Mouse (Mus musculus): Measurements from ENCODE around the gene Ogfod2. TPM values are rescaled to one million over a fixed set of nuclear protein-coding genes. Genes with fewer than 3 reads are reported as not detected.

Ogfod2 gene
- total RNA-seq, 2 experiments from 2014 or later: 10.0 to 10.4 TPM

GRCm38 (mm10) chr5:124150895-124151294 is 38.8 kb downstream of the Ogfod2 start:
- DNase-seq: no peak

- DNase-seq: no peak
Observed at GRCm38 (mm10) chr5:124152734-124153133, 40.6 kb downstream of the Ogfod2 start.

DNA sequence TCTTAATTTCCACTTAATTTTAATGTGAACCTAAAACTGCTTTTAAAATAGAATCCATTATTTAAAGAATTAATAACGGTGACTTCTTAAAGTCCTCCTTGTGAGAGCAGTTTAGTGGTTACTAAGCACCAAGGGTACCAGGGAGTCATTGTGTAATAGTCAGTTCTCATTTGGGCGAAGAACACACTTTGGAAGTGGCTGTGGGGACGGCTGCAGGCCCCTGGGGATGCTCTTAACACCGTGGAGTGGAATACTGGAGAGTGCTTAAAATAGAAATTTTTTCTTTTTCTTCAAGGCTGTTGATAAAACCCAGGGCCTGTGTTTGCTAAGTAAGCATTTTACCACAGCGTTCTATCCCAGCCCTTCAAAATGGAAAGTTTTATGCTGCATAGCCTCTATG is 43.8 kb downstream of the Ogfod2 start:
- no peak for DNase-seq

GRCm38 (mm10) chr5:124158305-124158704 is 46.2 kb downstream of the Ogfod2 start:
- no peak for DNase-seq

- no peak for DNase-seq
Observed at GRCm38 (mm10) chr5:124159453-124159852, 47.4 kb downstream of the Ogfod2 start.

GRCm38 (mm10) chr5:124161831-124162230 is 49.7 kb downstream of the Ogfod2 start:
- DNase-seq: no peak

DNA sequence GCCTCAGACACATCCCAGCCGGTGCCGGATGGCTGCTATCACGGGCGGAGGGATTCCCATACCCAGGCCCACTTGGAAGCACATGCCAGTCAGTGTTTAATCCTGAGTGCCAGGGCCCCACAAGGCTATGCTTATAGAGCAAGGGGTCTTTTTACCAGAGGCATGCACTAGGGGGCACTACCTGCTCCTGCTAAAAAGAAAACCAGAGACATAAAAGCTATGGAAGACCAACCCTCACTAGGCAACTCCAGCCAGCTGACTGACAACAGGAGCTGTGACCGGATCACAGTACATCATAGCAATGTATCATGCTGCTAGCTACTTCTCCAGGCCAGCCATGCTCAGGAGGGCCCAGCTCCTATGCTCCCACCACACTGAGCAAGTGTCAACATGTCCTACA is 50.5 kb downstream of the Ogfod2 start:
- peak; percentile 59 for DNase-seq

GRCm38 (mm10) chr5:124163445-124163844 is 51.3 kb downstream of the Ogfod2 start:
- no peak for DNase-seq

Other genes with a start within 250 kb of the Ogfod2 start
- gene Hcar2, start 246.8 kb upstream of the Ogfod2 start, total RNA-seq (2021): under 1 TPM in 1 of 2 experiments, not detected in 1; 0.75 TPM
- gene Hcar1, start 232.3 kb upstream of the Ogfod2 start, total RNA-seq (2021): 1 to 10 TPM in 1 of 2 experiments, under 1 TPM in 1; 0.18 to 1.2 TPM
- 10 to 100 TPM; 40.5 to 44.6 TPM for gene Denr, start 205.1 kb upstream of the Ogfod2 start, total RNA-seq (2021)
- not detected for gene Gm43518, start 184.9 kb upstream of the Ogfod2 start, total RNA-seq (2021)
- gene Ccdc62, start 181.6 kb upstream of the Ogfod2 start, total RNA-seq (2021): 1 to 10 TPM; 1.4 to 1.8 TPM
- 1 to 10 TPM; 6.2 to 6.6 TPM for gene Hip1r, start 138.7 kb upstream of the Ogfod2 start, total RNA-seq (2021)
- 1 to 10 TPM; 4.2 to 6.3 TPM for gene Vps37b, start 80.0 kb upstream of the Ogfod2 start, total RNA-seq (2021)
- 1 to 10 TPM; 7.9 to 9.5 TPM for gene Abcb9, start 16.5 kb upstream of the Ogfod2 start, total RNA-seq (2021)
- 10 to 100 TPM; 36.0 to 40.9 TPM for gene Arl6ip4, start 3.8 kb downstream of the Ogfod2 start, total RNA-seq (2021)
- 10 to 100 TPM; 16.7 to 17.6 TPM for gene Pitpnm2, start 137.5 kb downstream of the Ogfod2 start, total RNA-seq (2021)
- gene Mphosph9, start 215.7 kb downstream of the Ogfod2 start, total RNA-seq (2021): 1 to 10 TPM; 2.5 to 2.8 TPM
- gene 2810006K23Rik, start 215.8 kb downstream of the Ogfod2 start, total RNA-seq (2021): 1 to 10 TPM; 5.2 to 7.4 TPM